In the genomic region with DNA sequence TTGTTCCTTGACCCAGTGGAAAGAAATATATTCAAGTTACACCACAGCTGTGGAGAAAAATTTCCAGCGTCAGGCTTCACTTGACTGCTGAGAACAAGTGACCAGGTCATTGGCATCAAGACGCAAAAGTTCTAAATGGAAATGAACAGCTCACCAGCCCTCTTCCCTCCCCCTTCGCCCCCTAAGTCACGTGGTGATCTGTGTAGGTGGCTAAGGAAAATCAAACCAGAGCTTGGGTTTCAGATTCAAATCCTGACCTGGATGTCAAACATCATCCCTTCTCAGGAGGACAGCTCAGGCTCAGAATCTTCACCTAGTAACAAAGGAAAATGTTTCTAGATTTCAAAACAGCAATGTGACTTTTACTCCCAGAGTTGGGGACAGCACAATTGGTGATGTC, we compare ENCODE assay signal across 11 mouse cellular contexts. TPM values are rescaled to one million over a fixed set of nuclear protein-coding genes. Genes with fewer than 3 reads are reported as not detected.
DNase-seq lines count a peak whose midpoint lies in the region; ATAC-seq and TF ChIP-seq lines count a peak whose summit lies in the region.
"Had no signal": no experiment of that assay in that cellular context is flagged by ENCODE, and none has a peak within 500 bp of the region (broad histone marks: within the 10 kb centered on the region; RNA-seq: fewer than 3 reads in every experiment).

No protein-coding gene starts in this region.

- no peaks in the 10 kb centered on the region for H3K36me3 ChIP-seq in forebrain, embryonic 13.5 days (ENCODE audit: poor library complexity, severe bottlenecking)
- H3K36me3 ChIP-seq in midbrain, postnatal 0 days (ENCODE audit: insufficient read depth, low read length): no peaks in the 10 kb centered on the region

- no peak for TF ChIP-seq CTCF in gastrocnemius, adult 2 months (IDR thresholded peaks at IDR 0.05)
- no peak for TF ChIP-seq CTCF in lung, adult 2 months (IDR thresholded peaks at IDR 0.05; ENCODE audit: insufficient read depth, low read length)
- no peak for TF ChIP-seq CTCF in midbrain, postnatal 0 days (IDR thresholded peaks at IDR 0.05)

- peak overlapping the region; percentile 88 for H3K4me3 ChIP-seq in gastrocnemius, adult 2 months
- peak overlapping the region; percentile 36 for H3K4me3 ChIP-seq in lung, adult 2 months (replicated peaks; ENCODE audit: extremely low read depth, low read depth, low read length)
- peak overlapping the region; percentile 26 for H3K4me3 ChIP-seq in forebrain, embryonic 13.5 days
- peak overlapping the region; percentile 14; the same call in 1 of the 2 replicates for H3K4me3 ChIP-seq in midbrain, postnatal 0 days (ENCODE audit: low read depth, low read length)

- no peak for DNase-seq in gastrocnemius, adult 2 months
- no peak for DNase-seq in gastrocnemius, postnatal 25 days
- DNase-seq in lung, adult 2 months: no peak
- no peak for DNase-seq in lung, postnatal 10 days
- DNase-seq in midbrain, postnatal 0 days (ENCODE audit: low spot score): no peak
- no peak for DNase-seq in cerebellum, postnatal 4 days (ENCODE audit: low spot score in 2 of 2)
- DNase-seq in cerebellum, postnatal 14 days: no peak

- no peak; the same call in 1 of the 2 replicates for TF ChIP-seq POLR2A in lung, adult 2 months (IDR thresholded peaks at IDR 0.05; ENCODE audit: borderline replicate concordance, extremely low read depth, low read depth, low read length)

- H3K9me3 ChIP-seq in forebrain, embryonic 13.5 days (replicated peaks): no peaks in the 10 kb centered on the region
- no peaks in the 10 kb centered on the region for H3K9me3 ChIP-seq in midbrain, postnatal 0 days (ENCODE audit: low read length)

- ATAC-seq in forebrain, embryonic 13.5 days: no peak
- no peak for ATAC-seq in midbrain, postnatal 0 days (ENCODE audit: low FRiP score)

- peak overlapping the region; percentile 52 for H3K4me2 ChIP-seq in forebrain, embryonic 13.5 days
- H3K4me2 ChIP-seq in midbrain, postnatal 0 days (ENCODE audit: low read depth, low read length, poor library complexity, severe bottlenecking): peak overlapping the region; percentile 20; the same call in 1 of the 2 replicates

- H3K27me3 ChIP-seq in forebrain, embryonic 13.5 days: no peaks in the 10 kb centered on the region
- H3K27me3 ChIP-seq in midbrain, postnatal 0 days (ENCODE audit: insufficient read depth, low read length): peaks cover 10% of the 10 kb centered on the region; the same call in 1 of the 2 replicates

- H3K9ac ChIP-seq in forebrain, embryonic 13.5 days: peak overlapping the region; percentile 36; the same call in 1 of the 2 replicates
- H3K9ac ChIP-seq in midbrain, postnatal 0 days (replicated peaks; ENCODE audit: low read length, poor library complexity, severe bottlenecking): no peak overlapping the region

- H3K27ac ChIP-seq in gastrocnemius, adult 2 months: peak overlapping the region; percentile 88
- no peak overlapping the region for H3K27ac ChIP-seq in forebrain, embryonic 13.5 days
- H3K27ac ChIP-seq in midbrain, postnatal 0 days (ENCODE audit: low read depth, low read length): no peak overlapping the region

- 29% methylated on average over 4 of the region's 4 CpGs for WGBS in lung, adult 2 months
- 51% methylated on average over 4 of the region's 4 CpGs for WGBS in forebrain, embryonic 13.5 days
- WGBS in midbrain, postnatal 0 days: 53% methylated on average over 4 of the region's 4 CpGs

- intact Hi-C loops in gastrocnemius, adult 2 months (cut with DNase I): no loop called here

- peaks cover 3% of the 10 kb centered on the region; the same call in 1 of the 2 replicates for H3K4me1 ChIP-seq in lung, adult 2 months (ENCODE audit: control insufficient read depth, insufficient read depth, low read length)
- peaks cover 50% of the 10 kb centered on the region for H3K4me1 ChIP-seq in forebrain, embryonic 13.5 days
- H3K4me1 ChIP-seq in midbrain, postnatal 0 days (ENCODE audit: insufficient read depth, low read length): no peaks in the 10 kb centered on the region

RNA-seq across cellular contexts. Expression of a gene that starts 2.2 kb away (rescaled TPM):
- 10 to 100 TPM; 46.9 to 78.3 TPM for total RNA-seq in gastrocnemius, adult 2 months (2021)
- 10 to 100 TPM; 35.0 to 36.2 TPM for total RNA-seq in gastrocnemius, postnatal 25 days (2021)
- polyA plus RNA-seq in lung, adult 2 months (2012; rRNA removed): 279 and 648 TPM in 2 replicates
- 78.3 and 106 TPM in 2 replicates for polyA plus RNA-seq in forebrain, embryonic 13.5 days (2015; fragmentation: Nextera tagmentation; extraction: Ambion mirVana)
- total RNA-seq in midbrain, postnatal 0 days (2014; rRNA removed): 34.2 and 64.3 TPM in 2 replicates
- 29.9 and 40.6 TPM in 2 replicates for polyA plus RNA-seq in midbrain, postnatal 0 days (2015; fragmentation: Nextera tagmentation; extraction: Ambion mirVana)

RNA-seq across cellular contexts. Expression of a gene that starts 52.1 kb away (rescaled TPM):
- total RNA-seq in gastrocnemius, adult 2 months (2021): not detected
- total RNA-seq in gastrocnemius, postnatal 25 days (2021): not detected
- not detected in 2 replicates for polyA plus RNA-seq in lung, adult 2 months (2012; rRNA removed)
- polyA plus RNA-seq in forebrain, embryonic 13.5 days (2015; fragmentation: Nextera tagmentation; extraction: Ambion mirVana): not detected in 2 replicates
- not detected in 2 replicates for total RNA-seq in midbrain, postnatal 0 days (2014; rRNA removed)
- 0.07 TPM in 1 of 2 replicates, not detected in the other for polyA plus RNA-seq in midbrain, postnatal 0 days (2015; fragmentation: Nextera tagmentation; extraction: Ambion mirVana)
- total RNA-seq: megakaryocyte-erythroid progenitor cell, adult 5-6 weeks had no signal
- polyA plus RNA-seq: large intestine, adult 2 months; spleen, adult 2 months had no signal

Comparison
In these comparisons a context has a peak if more than half of its experiments do, and no peak if none do; other contexts are left out.
1. H3K4me3 ChIP-seq: peak in every context shown above with its lines; median percentile 88 in gastrocnemius, adult 2 months; 36 in lung, adult 2 months; 26 in forebrain, embryonic 13.5 days; 14 in midbrain, postnatal 0 days.